Mouse (Mus musculus): ENCODE measurements around the gene Hsph1. TPM values are rescaled to one million over a fixed set of nuclear protein-coding genes. Genes with fewer than 3 reads are reported as not detected.

Gene Hsph1
- polyA plus RNA-seq, 1 experiment from 2014 or later, result 97.4 TPM

- H3K9ac ChIP-seq, result no peak overlapping the region
- no peaks in the 10 kb centered on the region for H3K9me3 ChIP-seq
- no peaks in the 10 kb centered on the region; the same call in 1 of the 2 replicates for H3K4me1 ChIP-seq (replicated peaks)
- H3K4me2 ChIP-seq, result no peak overlapping the region
- no peak overlapping the region for H3K27ac ChIP-seq (replicated peaks)
- H3K36me3 ChIP-seq, result no peaks in the 10 kb centered on the region
- whole genome bisulfite sequencing, result 66% methylated on average over 9 of the region's 9 CpGs
- H3K27me3 ChIP-seq, result no peaks in the 10 kb centered on the region
- H3K4me3 ChIP-seq, result no peak overlapping the region
- no peak; the same call in 1 of the 2 replicates for ATAC-seq (ENCODE audit: low FRiP score, low read depth)
Observed at GRCm38 (mm10) chr5:149658741-149659413, 22.7 kb upstream of the Hsph1 start.

- Histone ChIP-seq H3K4me2 (no peak overlapping the region), H3K36me3 (no peaks in the 10 kb centered on the region), H3K27me3 (no peaks in the 10 kb centered on the region), H3K4me3 (no peak overlapping the region), H3K9me3 (no peaks in the 10 kb centered on the region), H3K27ac (replicated peaks) (no peak overlapping the region), H3K4me1 (replicated peaks) (no peaks in the 10 kb centered on the region; the same call in 1 of the 2 replicates), H3K9ac (no peak overlapping the region)
- no peak for ATAC-seq (ENCODE audit: low FRiP score, low read depth)
- 63% methylated on average over 3 of the region's 3 CpGs for WGBS
Observed at GRCm38 (mm10) chr5:149658022-149658421, 21.8 kb upstream of the Hsph1 start.

- whole genome bisulfite sequencing, result 83% methylated on average over 9 of the region's 9 CpGs
- H3K27ac ChIP-seq (replicated peaks), result no peak overlapping the region
- H3K9me3 ChIP-seq, result no peaks in the 10 kb centered on the region
- no peak overlapping the region for H3K4me2 ChIP-seq
- H3K9ac ChIP-seq, result no peak overlapping the region
- H3K27me3 ChIP-seq, result no peaks in the 10 kb centered on the region
- H3K36me3 ChIP-seq, result no peaks in the 10 kb centered on the region
- no peak for ATAC-seq (ENCODE audit: low FRiP score, low read depth)
- H3K4me3 ChIP-seq, result no peak overlapping the region
- no peaks in the 10 kb centered on the region; the same call in 1 of the 2 replicates for H3K4me1 ChIP-seq (replicated peaks)
Observed at GRCm38 (mm10) chr5:149655636-149656035, 19.5 kb upstream of the Hsph1 start.

- Histone ChIP-seq H3K4me2 (no peak overlapping the region), H3K4me3 (no peak overlapping the region), H3K9me3 (no peaks in the 10 kb centered on the region), H3K9ac (no peak overlapping the region), H3K36me3 (no peaks in the 10 kb centered on the region), H3K27ac (replicated peaks) (no peak overlapping the region), H3K4me1 (replicated peaks) (peaks cover 19% of the 10 kb centered on the region), H3K27me3 (no peaks in the 10 kb centered on the region)
- 65% methylated on average over 4 of the region's 4 CpGs for WGBS
- ATAC-seq (ENCODE audit: low FRiP score, low read depth), result peak; percentile 25; the same call in 1 of the 2 replicates
Observed at GRCm38 (mm10) chr5:149650179-149650553, 14.0 kb upstream of the Hsph1 start.

GRCm38 (mm10) chr5:149649499-149650178 is 13.5 kb upstream of the Hsph1 start:
- Histone ChIP-seq H3K27me3 (no peaks in the 10 kb centered on the region), H3K9ac (no peak overlapping the region), H3K4me3 (no peak overlapping the region), H3K4me1 (replicated peaks) (peaks cover 19% of the 10 kb centered on the region), H3K27ac (replicated peaks) (no peak overlapping the region), H3K9me3 (no peaks in the 10 kb centered on the region), H3K36me3 (no peaks in the 10 kb centered on the region), H3K4me2 (no peak overlapping the region)
- WGBS, result 75% methylated on average over 14 of the region's 14 CpGs
- no peak for ATAC-seq (ENCODE audit: low FRiP score, low read depth)

- peaks cover 19% of the 10 kb centered on the region for H3K4me1 ChIP-seq (replicated peaks)
- no peaks in the 10 kb centered on the region for H3K27me3 ChIP-seq
- no peak overlapping the region for H3K9ac ChIP-seq
- 86% methylated on average over 6 of the region's 6 CpGs for WGBS
- no peaks in the 10 kb centered on the region for H3K36me3 ChIP-seq
- no peak overlapping the region for H3K4me2 ChIP-seq
- H3K4me3 ChIP-seq, result no peak overlapping the region
- no peak for ATAC-seq (ENCODE audit: low FRiP score, low read depth)
- no peaks in the 10 kb centered on the region for H3K9me3 ChIP-seq
- H3K27ac ChIP-seq (replicated peaks), result no peak overlapping the region
Observed at GRCm38 (mm10) chr5:149648895-149649406, 12.8 kb upstream of the Hsph1 start.

GRCm38 (mm10) chr5:149648196-149648595 is 12.0 kb upstream of the Hsph1 start:
- 55% methylated on average over 4 of the region's 4 CpGs for WGBS
- H3K36me3 ChIP-seq, result no peaks in the 10 kb centered on the region
- 0 out of 2 replicates have a peak overlapping the region, but pooled peaks have one; percentile 38 for H3K27ac ChIP-seq (replicated peaks)
- H3K4me3 ChIP-seq, result no peak overlapping the region
- no peak overlapping the region for H3K4me2 ChIP-seq
- no peaks in the 10 kb centered on the region for H3K27me3 ChIP-seq
- ATAC-seq (ENCODE audit: low FRiP score, low read depth), result no peak
- no peaks in the 10 kb centered on the region for H3K9me3 ChIP-seq
- no peak overlapping the region for H3K9ac ChIP-seq
- peaks cover 19% of the 10 kb centered on the region for H3K4me1 ChIP-seq (replicated peaks)

- Histone ChIP-seq H3K27me3 (no peaks in the 10 kb centered on the region), H3K36me3 (no peaks in the 10 kb centered on the region), H3K4me2 (no peak overlapping the region), H3K9me3 (no peaks in the 10 kb centered on the region), H3K4me3 (no peak overlapping the region), H3K27ac (replicated peaks) (peak overlapping the region; percentile 38; the same call in 1 of the 2 replicates), H3K9ac (no peak overlapping the region), H3K4me1 (replicated peaks) (peaks cover 19% of the 10 kb centered on the region)
- 56% methylated on average over 8 of the region's 8 CpGs for WGBS
- peak; percentile 53; the same call in 1 of the 2 replicates for ATAC-seq (ENCODE audit: low FRiP score, low read depth)
Observed at GRCm38 (mm10) chr5:149647367-149648115, 11.4 kb upstream of the Hsph1 start.

- H3K9me3 ChIP-seq, result no peaks in the 10 kb centered on the region
Observed at GRCm38 (mm10) chr5:149642783-149643509, 6.8 kb upstream of the Hsph1 start.

GRCm38 (mm10) chr5:149642366-149642765 is 6.2 kb upstream of the Hsph1 start:
- H3K4me2 ChIP-seq, result no peak overlapping the region
- peaks cover 8% of the 10 kb centered on the region for H3K4me1 ChIP-seq (replicated peaks)
- no peak overlapping the region for H3K27ac ChIP-seq (replicated peaks)
- 49% methylated on average over 6 of the region's 6 CpGs for WGBS
- no peaks in the 10 kb centered on the region for H3K9me3 ChIP-seq
- no peaks in the 10 kb centered on the region for H3K36me3 ChIP-seq
- no peak for ATAC-seq (ENCODE audit: low FRiP score, low read depth)
- H3K9ac ChIP-seq, result no peak overlapping the region
- H3K4me3 ChIP-seq, result no peak overlapping the region
- H3K27me3 ChIP-seq, result no peaks in the 10 kb centered on the region

More at GRCm38 (mm10) chr5:149642783-149643509, 6.8 kb upstream of the Hsph1 start:
- Histone ChIP-seq H3K27ac (replicated peaks) (no peak overlapping the region), H3K36me3 (no peaks in the 10 kb centered on the region), H3K4me2 (no peak overlapping the region), H3K27me3 (no peaks in the 10 kb centered on the region), H3K4me3 (no peak overlapping the region), H3K9ac (no peak overlapping the region), H3K4me1 (replicated peaks) (peaks cover 13% of the 10 kb centered on the region)
- no peak for ATAC-seq (ENCODE audit: low FRiP score, low read depth)
- 79% methylated on average over 11 of the region's 11 CpGs for WGBS

GRCm38 (mm10) chr5:149641277-149641892 is 5.2 kb upstream of the Hsph1 start:
- Histone ChIP-seq H3K4me1 (replicated peaks) (peaks cover 3% of the 10 kb centered on the region; the same call in 1 of the 2 replicates), H3K36me3 (no peaks in the 10 kb centered on the region), H3K4me2 (no peak overlapping the region), H3K9ac (no peak overlapping the region), H3K27ac (replicated peaks) (no peak overlapping the region), H3K4me3 (no peak overlapping the region), H3K9me3 (no peaks in the 10 kb centered on the region), H3K27me3 (no peaks in the 10 kb centered on the region)
- WGBS, result 93% methylated on average over 8 of the region's 8 CpGs
- no peak for ATAC-seq (ENCODE audit: low FRiP score, low read depth)
